Mouse (Mus musculus) ES-E14 (cell line): ENCODE measurements around the gene Ldlrad3. TPM values are rescaled to one million over a fixed set of nuclear protein-coding genes. Genes with fewer than 3 reads are reported as not detected.

Experiments used
- DNase-seq: peaks from one replicate; pipeline ENCODE4 v3.0.0-alpha.2; 2013; ENCODE audit warnings: low read depth, low spot score
- H3K27ac ChIP-seq: 2 replicates; pipeline ENCODE4 v1.5.1; 2012; ENCODE audit warnings: low read depth, mild to moderate bottlenecking, low read length, moderate library complexity, mixed read lengths; ENCODE audit not compliant: poor library complexity, insufficient read depth, severe bottlenecking
- H3K36me3 ChIP-seq: 2 replicates; pipeline ENCODE4 v1.6.1; 2012; ENCODE audit warnings: mild to moderate bottlenecking, low read length, moderate library complexity, mixed read lengths; ENCODE audit not compliant: control insufficient read depth, poor library complexity, insufficient read depth, severe bottlenecking
- H3K4me1 ChIP-seq, 2 experiments: fragments of 150-350 bp in 1 of 2; sonication (generic) in 1 of 2; 2 replicates each; pipeline ENCODE4 v1.6.1; 2012; ENCODE audit warnings: low read length in 2 of 2, mild to moderate bottlenecking in 1 of 2, mixed read lengths in 1 of 2; ENCODE audit not compliant: control insufficient read depth in 2 of 2, insufficient read depth in 2 of 2, poor library complexity in 1 of 2
- H3K4me3 ChIP-seq, 2 experiments: fragments of 150-350 bp in 1 of 2; sonication (generic) in 1 of 2; 2 replicates each; pipeline ENCODE4 v1.5.1; 2012; ENCODE audit warnings: low read length in 2 of 2, low read depth in 1 of 2, mild to moderate bottlenecking in 1 of 2, mixed read lengths in 1 of 2; ENCODE audit not compliant: insufficient read depth in 1 of 2, poor library complexity in 1 of 2, severe bottlenecking in 1 of 2
- H3K9ac ChIP-seq: 2 replicates; pipeline ENCODE4 v1.6.1; 2012; ENCODE audit warnings: low read depth, mild to moderate bottlenecking, low read length, mixed read lengths; ENCODE audit not compliant: poor library complexity, insufficient read depth, severe bottlenecking
- H3K9me3 ChIP-seq: fragments of 150-350 bp; sonication (generic); 2 replicates; pipeline ENCODE4 v1.6.1; 2012; ENCODE audit warnings: low read depth, mild to moderate bottlenecking, low read length; ENCODE audit not compliant: control insufficient read depth, insufficient read depth
- CHD2 ChIP-seq: IDR thresholded peaks from 2 replicates; pipeline ENCODE4 v1.6.1; 2014; ENCODE audit warnings: mild to moderate bottlenecking, low read depth, low read length, inconsistent platforms
- HCFC1 ChIP-seq: IDR thresholded peaks from 2 replicates; pipeline ENCODE4 v1.6.1; 2012; ENCODE audit warnings: low read length, inconsistent platforms, borderline replicate concordance; ENCODE audit not compliant: insufficient read depth
- MAFK ChIP-seq: IDR thresholded peaks from 2 replicates; pipeline ENCODE4 v1.6.1; 2014; ENCODE audit warnings: mild to moderate bottlenecking, low read depth, low read length, inconsistent platforms; ENCODE audit not compliant: insufficient read depth
- ZC3H11A ChIP-seq: IDR thresholded peaks from 2 replicates; pipeline ENCODE4 v1.6.1; 2012; ENCODE audit warnings: low read depth, mild to moderate bottlenecking, inconsistent platforms, low read length, borderline replicate concordance
- ZNF384 ChIP-seq: IDR thresholded peaks from 2 replicates; pipeline ENCODE4 v1.6.1; 2012; ENCODE audit warnings: low read depth, low read length, inconsistent platforms
- in situ Hi-C, 2 experiments: fragments of 600-800 bp; cut with MboI; formaldehyde crosslinking; loops; one replicate each; pipeline ENCODE4 v1.15.1; 2025; ENCODE audit warnings: low sequenced_read_pairs in 2 of 2, inconsistent platforms in 1 of 2; ENCODE audit not compliant: unreplicated experiment in 2 of 2
- total RNA-seq: library from RNA; depleted of rRNA; stranded (reverse); fragments of 300-350 nt; gene quantifications from 2 replicates; pipeline ENCODE4 v1.2.3, GENCODE M21; 2012

Gene Ldlrad3
- total RNA-seq, 1 experiment: 27.1 TPM

DNA sequence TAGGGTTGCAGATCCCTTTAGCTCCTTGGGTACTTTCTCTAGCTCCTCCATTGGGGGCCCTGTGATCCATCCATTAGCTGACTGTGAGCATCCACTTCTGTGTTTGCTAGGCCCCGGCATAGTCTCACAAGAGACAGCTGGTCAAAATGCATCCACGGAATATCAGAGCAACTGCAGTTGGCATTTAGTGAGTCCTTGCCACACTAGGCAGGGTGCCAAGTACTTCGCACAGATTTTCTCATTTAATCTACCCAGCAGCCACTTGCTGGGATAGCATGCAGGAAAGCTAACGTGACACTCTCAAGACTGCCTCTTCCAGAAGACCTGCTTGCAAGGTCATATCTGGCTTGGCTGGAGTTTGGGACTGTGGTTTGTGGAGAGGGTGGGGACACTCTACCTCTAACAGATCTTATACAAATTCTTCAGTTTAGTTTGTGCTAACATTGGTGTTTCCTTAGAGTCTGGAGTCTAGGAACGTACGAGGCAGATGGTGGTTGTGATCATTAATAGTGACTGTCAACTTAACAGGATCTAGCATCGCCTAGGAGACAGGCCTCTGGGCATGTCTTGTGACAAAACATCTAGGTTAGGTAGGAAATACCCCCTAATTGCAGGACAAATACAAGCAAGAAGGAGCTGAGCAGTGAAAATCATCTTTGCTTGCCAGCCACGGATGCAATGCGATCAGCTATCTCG, 115.0 kb downstream of the Ldlrad3 start:
- no peak overlapping the region for H3K9ac ChIP-seq
- H3K4me1 ChIP-seq: peaks cover 0 to 3% of the 10 kb centered on the region in 2 experiments; a peak in 1 of 4 replicates
- DNase-seq: no peak
- TF ChIP-seq CHD2: no peak
- TF ChIP-seq MAFK: no peak
- no peak for TF ChIP-seq HCFC1
- no peak for TF ChIP-seq ZNF384
- no peak for TF ChIP-seq ZC3H11A
- H3K36me3 ChIP-seq: peaks cover 12% of the 10 kb centered on the region; the same call in 1 of the 2 replicates
- no peaks in the 10 kb centered on the region for H3K9me3 ChIP-seq
- H3K4me3 ChIP-seq: no peak overlapping the region
- H3K27ac ChIP-seq: no peak overlapping the region
- in situ Hi-C loops: no loop called here

DNA sequence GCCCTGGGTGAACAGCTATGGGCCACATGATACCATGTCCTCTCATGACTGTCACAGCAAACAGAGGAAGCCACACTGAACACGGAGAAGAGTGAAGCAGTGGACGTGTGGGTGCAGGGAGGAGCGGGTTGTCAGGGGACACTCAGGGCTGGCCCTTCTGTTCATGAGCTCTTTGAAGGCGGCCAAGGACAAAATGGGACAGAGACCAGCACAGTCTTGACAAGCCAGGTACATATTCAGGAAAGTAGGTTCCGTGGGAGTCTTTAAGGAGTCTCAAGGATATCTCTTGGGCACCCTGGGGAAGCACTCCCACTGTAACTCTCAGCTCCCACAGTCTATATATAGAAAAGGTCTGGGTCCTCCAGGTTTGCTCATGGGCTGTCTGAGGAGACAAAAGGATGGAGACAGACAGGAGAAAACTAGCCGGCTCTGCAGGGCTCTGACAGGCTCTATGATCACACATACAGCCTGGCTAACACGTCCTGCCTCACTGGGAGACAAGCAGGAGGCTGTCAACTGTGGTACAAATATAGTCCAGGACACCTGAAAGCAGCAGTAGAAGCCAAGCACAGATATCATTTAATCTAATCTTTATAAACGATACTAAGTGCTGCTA, 121.3 kb downstream of the Ldlrad3 start:
- Histone ChIP-seq H3K9ac (no peak overlapping the region), H3K27ac (no peak overlapping the region), H3K9me3 (no peaks in the 10 kb centered on the region), H3K4me3 (no peak overlapping the region), H3K4me1 (peaks cover 0 to 3% of the 10 kb centered on the region in 2 experiments; a peak in 1 of 4 replicates), H3K36me3 (peaks cover 10% of the 10 kb centered on the region; the same call in 1 of the 2 replicates)
- in situ Hi-C loops: no loop called here
- no peak for DNase-seq
- TF ChIP-seq CHD2 (no peak), ZNF384 (no peak), MAFK (no peak), ZC3H11A (no peak), HCFC1 (no peak)

DNA sequence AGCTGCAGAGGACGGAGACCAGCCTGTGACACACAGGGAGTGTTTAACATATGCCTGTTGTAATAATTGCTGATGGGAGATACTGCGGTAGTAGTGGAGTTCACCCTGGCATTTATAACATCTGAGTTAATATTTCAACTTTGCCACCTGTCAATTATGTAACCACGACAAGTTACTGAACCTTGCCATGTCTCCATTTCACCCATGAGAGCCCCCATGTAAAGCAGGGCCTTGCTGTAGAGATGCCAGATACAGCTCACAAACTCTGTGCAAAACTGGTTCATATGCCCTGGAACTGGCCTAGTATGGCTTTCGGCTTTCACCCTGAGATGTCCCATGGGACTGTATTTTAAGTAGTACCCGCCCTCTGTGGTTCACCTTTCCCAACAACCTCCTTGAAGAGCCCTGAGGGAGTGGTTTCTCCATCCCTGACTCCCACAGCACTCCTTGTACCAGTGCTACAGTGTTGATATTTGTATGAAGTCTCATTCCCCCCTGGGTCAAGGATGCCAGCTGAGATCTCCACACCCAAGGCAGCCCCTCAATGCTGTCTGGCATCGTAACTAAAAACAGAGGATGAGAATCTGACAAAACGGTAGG, 122.2 kb downstream of the Ldlrad3 start:
- Histone ChIP-seq H3K4me1 (peaks cover 0 to 3% of the 10 kb centered on the region in 2 experiments; a peak in 1 of 4 replicates), H3K36me3 (peaks cover 8% of the 10 kb centered on the region; the same call in 1 of the 2 replicates), H3K27ac (no peak overlapping the region), H3K9ac (no peak overlapping the region), H3K4me3 (no peak overlapping the region), H3K9me3 (no peaks in the 10 kb centered on the region)
- in situ Hi-C loops: no loop called here
- TF ChIP-seq MAFK: no peak
- TF ChIP-seq HCFC1: no peak
- TF ChIP-seq CHD2: no peak
- no peak for TF ChIP-seq ZNF384
- TF ChIP-seq ZC3H11A: no peak
- DNase-seq: no peak

DNA sequence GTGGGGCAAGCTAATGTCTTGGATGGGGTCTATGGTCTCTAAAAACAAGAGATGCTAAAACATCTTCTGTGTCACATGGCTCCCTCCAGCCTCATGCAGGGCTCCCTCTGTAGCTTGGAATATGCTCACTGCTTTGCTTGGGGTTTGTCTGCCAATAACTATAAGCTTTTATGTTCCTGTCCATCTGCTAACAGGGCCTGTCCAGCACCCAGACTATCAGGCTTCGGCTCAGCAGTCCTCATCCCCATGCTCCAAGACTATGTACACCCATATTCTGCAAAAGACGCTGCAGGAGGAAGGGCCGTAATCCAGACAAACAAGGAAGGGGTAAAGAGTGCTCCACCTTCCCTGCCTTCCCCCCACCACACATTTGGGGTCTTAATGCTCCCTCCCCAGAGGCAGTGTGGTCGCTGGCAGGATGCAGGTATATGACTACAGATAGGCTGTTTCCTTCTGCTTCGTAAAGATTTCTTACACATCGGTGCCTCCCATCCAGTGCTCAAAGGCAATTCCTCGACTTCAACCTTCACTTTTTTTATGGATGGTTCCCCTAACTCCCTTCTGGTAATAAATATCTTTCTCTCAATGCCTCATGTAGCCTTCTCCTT, 123.2 kb downstream of the Ldlrad3 start:
- no peak for DNase-seq
- Histone ChIP-seq H3K4me1 (peaks cover 0 to 3% of the 10 kb centered on the region in 2 experiments; a peak in 1 of 4 replicates), H3K9me3 (no peaks in the 10 kb centered on the region), H3K4me3 (no peak overlapping the region), H3K9ac (no peak overlapping the region), H3K27ac (no peak overlapping the region), H3K36me3 (peaks cover 8% of the 10 kb centered on the region; the same call in 1 of the 2 replicates)
- TF ChIP-seq CHD2: no peak
- TF ChIP-seq MAFK: no peak
- TF ChIP-seq ZC3H11A: no peak
- TF ChIP-seq HCFC1: no peak
- no peak for TF ChIP-seq ZNF384
- in situ Hi-C loops: no loop called here
